Mouse (Mus musculus) monocyte, adult 5-6 weeks (primary cell): ENCODE results near the gene Ctxn2. TPM values are rescaled to one million over a fixed set of nuclear protein-coding genes. Genes with fewer than 3 reads are reported as not detected.
"Not testable (repeated sequence)": the region's sequence is repeated elsewhere in the genome, so short reads cannot be mapped to it uniquely, and the experiment has no call there.

Experiments used
- ATAC-seq: fragments of 153-309, 156-312 bp; replicated peaks from 2 replicates; pipeline ENCODE4 v1.8.0; 2017; ENCODE audit warnings: mild to moderate bottlenecking; ENCODE audit not compliant: low TSS enrichment, insufficient number of reproducible peaks, severe bottlenecking, poor library complexity, low FRiP score
- total RNA-seq: library from RNA; stranded (forward); fragments of 200-1000, 200-491, 200-594 nt; gene quantifications from 3 replicates; pipeline ENCODE4 v1.2.3, GENCODE M21; 2017

Ctxn2 gene
- not detected in 3 replicates for total RNA-seq

- no peak for ATAC-seq
Observed at GRCm38 (mm10) chr2:125135903-125136811, at the start of gene Ctxn2. TSS of gene Ctxn2 (plus strand) at chr2:125136692.

GRCm38 (mm10) chr2:125088757-125089156, 47.7 kb upstream of the Ctxn2 start:
- no peak for ATAC-seq

GRCm38 (mm10) chr2:125092123-125092522, 44.4 kb upstream of the Ctxn2 start:
- ATAC-seq: not testable (repeated sequence)

DNA sequence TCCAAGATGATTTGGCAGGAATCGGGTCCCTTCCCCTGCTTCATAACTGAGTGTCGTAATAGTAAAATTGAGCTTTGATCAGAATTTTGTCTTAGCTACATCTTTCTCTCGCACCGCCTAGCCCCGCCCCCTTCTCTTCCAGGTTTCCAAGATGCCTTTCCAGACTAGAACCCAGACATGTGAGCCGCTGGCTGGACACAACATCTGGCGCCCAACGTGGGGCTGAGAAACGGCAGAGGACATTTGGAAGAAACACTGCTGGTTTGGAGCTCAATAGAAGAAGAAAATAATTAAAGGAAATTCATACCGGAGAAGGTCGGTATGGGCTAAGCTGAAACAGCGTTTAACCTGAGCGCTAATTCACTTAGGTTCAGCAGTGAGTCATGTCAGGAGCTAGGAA, 32.0 kb upstream of the Ctxn2 start:
- not testable (repeated sequence) for ATAC-seq

DNA sequence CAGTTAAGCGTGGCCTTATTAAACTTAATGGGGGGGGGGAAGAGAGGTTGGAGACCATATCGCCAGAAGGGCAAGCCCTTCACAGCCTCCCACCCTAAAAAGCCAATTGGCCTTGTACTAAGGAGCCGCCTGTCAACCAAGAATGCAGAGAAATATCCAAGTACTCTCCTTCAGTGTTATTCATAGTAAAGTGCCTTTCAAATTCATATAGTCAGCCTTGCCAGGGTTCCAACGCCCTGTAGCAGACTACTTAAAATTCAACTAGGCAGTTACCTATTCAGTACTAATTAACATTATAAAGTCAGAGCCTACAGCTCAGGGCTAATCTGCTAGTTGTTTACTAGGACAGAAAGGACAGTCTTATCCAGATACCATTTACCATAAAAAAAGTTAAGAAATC, 30.0 kb upstream of the Ctxn2 start:
- not testable (repeated sequence) for ATAC-seq

DNA sequence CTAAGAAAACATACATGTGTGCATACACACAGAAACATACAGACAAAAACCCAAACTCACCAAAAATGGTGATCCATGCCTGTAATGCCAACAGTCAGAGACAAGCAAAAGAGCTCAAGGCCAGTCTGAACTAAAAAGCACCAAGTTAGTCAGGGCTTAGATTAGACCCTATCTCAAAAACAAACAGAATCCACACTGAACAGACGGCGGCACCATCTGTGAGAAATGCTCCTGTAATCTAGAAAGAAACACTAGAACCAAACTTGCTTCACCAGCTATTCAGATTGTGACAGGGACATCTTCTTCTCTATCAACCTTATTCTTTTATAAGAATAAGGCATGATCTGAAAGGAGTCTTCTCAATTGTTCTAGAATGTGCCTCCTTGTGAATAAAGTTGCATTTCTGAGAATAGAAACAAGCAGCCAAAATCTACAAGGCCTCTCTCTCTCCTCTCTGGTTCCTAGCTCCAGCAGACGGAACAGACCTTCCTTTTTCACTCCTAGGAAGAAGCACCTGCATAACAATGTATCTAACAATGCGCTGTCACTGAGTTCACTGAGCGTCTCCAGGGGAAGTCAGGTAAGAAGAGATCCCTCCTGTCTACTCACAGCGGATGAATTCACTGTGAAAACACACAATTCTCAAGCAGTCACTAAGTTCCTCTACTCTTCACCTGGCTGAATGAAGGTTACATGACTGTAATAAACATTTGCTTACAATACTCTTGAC, 16.9 kb upstream of the Ctxn2 start:
- ATAC-seq: no peak

DNA sequence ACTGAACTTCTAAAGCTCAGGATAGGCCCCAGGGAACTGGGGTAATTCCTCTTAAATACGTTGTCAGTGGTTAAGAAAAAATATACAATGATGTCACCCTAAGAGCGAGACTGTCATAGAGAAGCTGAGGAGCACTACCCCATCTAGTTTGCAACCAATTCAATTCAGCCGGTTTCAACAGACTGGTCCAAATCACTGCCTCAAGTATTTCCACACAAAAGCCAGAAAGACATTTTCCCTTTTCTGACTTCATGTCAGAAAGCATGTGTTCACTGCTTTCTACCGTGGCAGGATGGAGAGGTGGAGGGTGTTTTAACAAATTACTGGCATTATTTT, 14.2 kb upstream of the Ctxn2 start:
- ATAC-seq: no peak

GRCm38 (mm10) chr2:125122624-125123476, 13.6 kb upstream of the Ctxn2 start:
- ATAC-seq: 0 out of 2 replicates have a peak, but pooled peaks have one; percentile 41

DNA sequence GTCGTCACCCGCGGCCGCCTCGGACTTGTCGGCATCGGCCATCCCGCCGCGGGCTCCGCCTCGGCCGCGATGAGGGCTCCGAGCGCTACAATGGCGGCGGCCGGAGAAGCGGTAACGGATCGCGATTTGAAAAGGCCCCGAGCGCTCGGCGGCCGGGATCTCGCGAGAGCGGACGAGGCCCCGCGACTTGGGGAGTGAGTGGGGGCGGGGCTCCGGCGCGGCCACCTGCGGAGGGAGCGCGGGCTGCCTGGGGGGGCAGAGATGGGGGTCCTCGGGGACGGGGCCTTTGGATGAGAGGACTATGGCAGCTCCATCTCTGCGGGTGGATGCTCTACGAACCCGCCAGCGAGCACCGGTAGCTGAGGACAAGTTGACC, 13.0 kb upstream of the Ctxn2 start, which contains the start of gene Myef2:
Gene Myef2 (minus strand): TSS at position 185 of the 376 bp plus-strand sequence.
- ATAC-seq: peak; percentile 73

GRCm38 (mm10) chr2:125125824-125126223, 10.7 kb upstream of the Ctxn2 start:
- no peak for ATAC-seq

GRCm38 (mm10) chr2:125126792-125127191, 9.7 kb upstream of the Ctxn2 start:
- no peak for ATAC-seq

- ATAC-seq: no peak
Observed at GRCm38 (mm10) chr2:125134113-125134512, 2.4 kb upstream of the Ctxn2 start.

DNA sequence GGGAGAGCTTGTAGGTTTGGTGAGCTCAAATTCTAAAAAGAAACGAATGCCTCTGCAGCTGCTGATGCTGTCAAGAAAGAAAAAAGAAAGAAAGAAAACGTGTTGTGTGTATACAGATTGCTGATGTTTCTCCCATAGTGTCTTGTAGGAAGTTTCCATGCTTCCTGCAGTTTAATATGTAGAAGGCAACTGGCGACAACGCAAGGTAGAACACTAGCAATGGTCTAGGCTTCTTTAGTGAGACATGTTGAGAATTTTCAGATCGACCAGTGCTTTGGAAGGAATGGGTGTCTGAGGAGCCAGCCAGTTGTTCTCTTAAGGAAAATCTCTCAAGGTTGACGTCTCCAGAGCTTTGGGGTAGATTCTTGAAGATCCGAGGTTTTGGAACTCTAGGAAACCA, 354 bp downstream of the Ctxn2 start:
- ATAC-seq: no peak

DNA sequence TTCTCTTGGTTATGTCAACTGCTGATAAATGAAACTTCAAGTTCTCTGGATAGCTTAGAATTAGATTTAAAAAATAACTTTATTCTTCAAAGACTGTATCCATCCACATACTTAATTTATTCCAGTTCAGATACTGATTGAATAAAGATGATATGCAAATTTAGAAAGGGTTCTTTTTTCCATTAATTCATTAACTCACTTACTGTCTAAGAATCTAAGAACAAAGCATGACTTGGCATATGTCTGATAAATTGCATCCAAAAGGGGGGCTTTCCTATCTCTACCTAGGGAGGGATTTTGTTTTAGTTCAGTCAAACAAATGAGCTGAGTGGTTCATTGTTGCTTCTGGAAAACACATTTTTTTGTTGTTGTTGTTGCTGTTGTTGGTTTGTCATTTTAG, 5.8 kb downstream of the Ctxn2 start:
- ATAC-seq: no peak

DNA sequence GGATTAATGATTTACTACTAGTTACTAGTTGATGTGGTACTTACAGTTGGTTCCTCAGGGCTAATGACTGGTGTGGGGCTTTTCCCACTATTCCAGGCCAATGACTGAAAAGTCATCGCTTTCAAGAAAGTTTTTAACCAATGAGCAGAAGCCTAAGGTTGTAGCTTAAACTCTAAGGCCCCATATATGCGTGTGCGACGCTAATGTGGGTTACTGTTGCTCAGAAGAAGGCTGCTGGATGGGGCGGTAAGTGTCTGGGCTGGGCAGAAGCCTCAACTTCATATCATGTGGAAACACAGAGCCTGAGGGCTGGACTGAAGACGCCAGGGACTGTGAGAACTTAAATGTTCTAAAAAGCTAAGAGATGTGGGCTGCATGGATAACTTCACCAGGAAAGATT, 15.9 kb downstream of the Ctxn2 start, which contains the start of gene Slc12a1:
Gene Slc12a1 (plus strand): TSS at position 118 of the 400 bp plus-strand sequence.
- ATAC-seq: no peak

- no peak for ATAC-seq
Observed at GRCm38 (mm10) chr2:125154294-125154693, 17.8 kb downstream of the Ctxn2 start.

GRCm38 (mm10) chr2:125155504-125155903, 19.0 kb downstream of the Ctxn2 start:
- no peak for ATAC-seq

DNA sequence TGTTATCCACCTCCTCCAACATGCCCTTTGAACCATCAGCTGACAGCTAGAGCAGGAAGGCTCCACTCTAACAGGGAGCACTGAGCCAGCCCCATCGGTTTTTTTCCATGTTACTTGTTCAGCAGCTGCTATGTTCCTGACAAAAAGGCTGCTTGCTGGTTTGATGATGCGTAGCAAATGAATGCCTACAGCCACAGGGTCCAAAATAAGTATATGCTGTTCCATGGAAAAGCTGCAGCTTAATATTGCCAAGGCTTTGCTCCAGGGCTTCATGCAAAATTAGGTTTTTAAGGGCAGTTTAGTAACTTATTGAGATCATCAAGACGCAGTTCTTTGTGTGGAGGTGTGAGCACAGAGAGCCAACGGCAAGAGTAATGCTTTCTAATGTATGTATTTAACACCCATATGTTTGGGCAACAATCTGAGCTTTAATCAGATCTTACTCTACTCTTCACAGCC, 25.5 kb downstream of the Ctxn2 start:
- no peak for ATAC-seq
